Mouse (Mus musculus): ENCODE measurements around the gene Rps18. TPM values are rescaled to one million over a fixed set of nuclear protein-coding genes. Genes with fewer than 3 reads are reported as not detected.

The Rps18 gene
- polyA plus RNA-seq, 1 experiment from 2014 or later: 1,812 TPM

DNA sequence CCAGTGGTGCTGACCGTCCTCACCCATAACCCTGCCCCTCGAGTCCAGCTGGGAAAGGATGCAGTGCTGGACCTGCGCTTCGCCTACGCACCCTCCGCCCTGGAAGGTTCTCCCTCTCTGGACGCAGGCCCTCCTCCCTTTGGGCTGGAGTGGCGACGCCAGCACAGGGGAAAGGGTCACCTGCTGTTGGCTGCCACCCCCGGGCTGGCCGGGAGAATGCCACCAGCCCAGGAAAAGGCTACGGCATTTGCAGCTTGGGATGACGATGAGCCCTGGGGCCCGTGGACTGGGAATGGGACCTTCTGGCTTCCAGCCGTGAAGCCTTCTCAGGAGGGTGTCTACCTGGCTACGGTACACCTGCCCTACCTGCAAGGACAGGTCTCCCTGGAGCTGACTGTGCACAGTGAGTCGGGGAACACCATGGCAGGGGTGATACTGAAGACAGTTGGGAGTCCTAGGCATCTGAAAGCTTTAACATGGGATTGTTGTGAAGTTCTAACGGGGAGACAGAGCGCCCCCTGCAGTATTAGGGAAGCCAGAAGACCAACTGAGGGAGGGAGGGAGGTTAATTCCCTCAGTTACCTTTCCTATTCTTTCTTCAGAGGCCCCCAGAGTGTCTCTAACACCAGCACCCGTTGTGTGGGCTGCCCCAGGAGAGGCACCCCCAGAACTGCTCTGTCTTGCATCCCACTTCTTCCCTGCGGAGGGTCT is 30.2 kb downstream of the Rps18 start:
- Histone ChIP-seq H3K9me3 (no peaks in the 10 kb centered on the region), H3K9ac (no peak overlapping the region), H3K4me3 (replicated peaks) (no peak overlapping the region), H3K36me3 (peaks cover 6% of the 10 kb centered on the region; the same call in 1 of the 2 replicates), H3K27ac (no peak overlapping the region), H3K4me1 (replicated peaks) (peaks cover 14% of the 10 kb centered on the region; the same call in 1 of the 2 replicates), H3K4me2 (replicated peaks) (no peak overlapping the region), H3K27me3 (replicated peaks) (no peaks in the 10 kb centered on the region)
- ATAC-seq: no peak
- WGBS: 83% methylated on average over 21 of the region's 21 CpGs

DNA sequence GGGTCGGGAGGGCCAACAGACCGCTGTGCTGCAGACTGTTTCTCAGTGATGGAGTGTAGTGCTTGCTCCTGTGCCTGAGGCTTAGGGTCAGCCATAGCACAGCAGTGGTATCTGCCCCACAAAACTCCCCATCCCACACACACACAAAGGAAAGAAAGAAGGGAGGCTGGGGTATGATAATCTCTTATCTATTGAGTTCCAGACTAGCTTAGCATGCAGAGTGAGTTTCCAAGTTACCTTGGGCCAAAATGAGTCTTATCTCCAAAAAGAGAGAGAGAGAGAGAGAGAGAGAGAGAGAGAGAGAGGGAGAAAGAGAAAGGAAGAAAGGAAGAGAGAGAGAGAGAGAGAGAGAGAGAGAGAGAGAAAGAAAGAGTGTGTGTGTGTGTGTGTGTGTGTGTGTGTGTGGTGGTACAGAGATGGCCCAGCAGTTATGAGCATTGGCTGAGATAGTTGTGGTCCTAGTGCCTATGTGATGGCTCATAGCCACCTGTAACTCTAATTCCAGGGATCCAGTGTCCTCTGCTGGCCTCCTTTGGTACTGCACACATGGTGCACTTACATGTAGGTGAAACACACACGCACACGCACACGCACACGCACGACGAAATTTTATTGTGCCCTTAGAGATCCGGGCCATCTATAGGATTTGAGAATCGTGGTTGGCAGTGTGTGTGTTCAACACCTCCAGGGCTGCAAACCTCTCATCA is 31.1 kb downstream of the Rps18 start:
- Histone ChIP-seq H3K4me2 (replicated peaks) (no peak overlapping the region), H3K9me3 (no peaks in the 10 kb centered on the region), H3K9ac (no peak overlapping the region), H3K4me1 (replicated peaks) (peaks cover 15% of the 10 kb centered on the region; the same call in 1 of the 2 replicates), H3K27ac (no peak overlapping the region), H3K4me3 (replicated peaks) (no peak overlapping the region), H3K36me3 (peaks cover 6% of the 10 kb centered on the region; the same call in 1 of the 2 replicates), H3K27me3 (replicated peaks) (no peaks in the 10 kb centered on the region)
- no peak for ATAC-seq
- 82% methylated on average over 10 of the region's 10 CpGs for WGBS

DNA sequence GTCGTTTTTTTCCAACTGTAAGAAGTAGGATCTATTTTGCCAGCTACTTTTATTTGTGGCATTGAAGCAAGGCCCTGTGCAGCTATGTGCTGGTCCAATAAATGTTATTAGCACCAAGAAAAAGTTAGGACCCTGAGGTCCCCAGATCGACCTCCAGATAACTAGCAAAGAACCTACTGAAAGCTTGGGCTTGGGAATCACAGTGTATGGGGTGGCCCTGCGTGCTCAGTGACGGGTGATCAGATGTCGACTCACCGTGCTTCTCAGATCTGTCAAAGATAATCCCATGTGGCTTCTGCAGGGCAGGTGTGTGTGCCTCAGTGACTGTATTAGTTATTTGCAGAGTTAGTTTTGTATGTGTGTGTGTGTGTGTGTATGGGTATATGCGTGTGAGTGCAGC is 34.4 kb downstream of the Rps18 start:
- 88% methylated on average over 7 of the region's 7 CpGs for WGBS
- H3K4me1 ChIP-seq (replicated peaks): peaks cover 26% of the 10 kb centered on the region

DNA sequence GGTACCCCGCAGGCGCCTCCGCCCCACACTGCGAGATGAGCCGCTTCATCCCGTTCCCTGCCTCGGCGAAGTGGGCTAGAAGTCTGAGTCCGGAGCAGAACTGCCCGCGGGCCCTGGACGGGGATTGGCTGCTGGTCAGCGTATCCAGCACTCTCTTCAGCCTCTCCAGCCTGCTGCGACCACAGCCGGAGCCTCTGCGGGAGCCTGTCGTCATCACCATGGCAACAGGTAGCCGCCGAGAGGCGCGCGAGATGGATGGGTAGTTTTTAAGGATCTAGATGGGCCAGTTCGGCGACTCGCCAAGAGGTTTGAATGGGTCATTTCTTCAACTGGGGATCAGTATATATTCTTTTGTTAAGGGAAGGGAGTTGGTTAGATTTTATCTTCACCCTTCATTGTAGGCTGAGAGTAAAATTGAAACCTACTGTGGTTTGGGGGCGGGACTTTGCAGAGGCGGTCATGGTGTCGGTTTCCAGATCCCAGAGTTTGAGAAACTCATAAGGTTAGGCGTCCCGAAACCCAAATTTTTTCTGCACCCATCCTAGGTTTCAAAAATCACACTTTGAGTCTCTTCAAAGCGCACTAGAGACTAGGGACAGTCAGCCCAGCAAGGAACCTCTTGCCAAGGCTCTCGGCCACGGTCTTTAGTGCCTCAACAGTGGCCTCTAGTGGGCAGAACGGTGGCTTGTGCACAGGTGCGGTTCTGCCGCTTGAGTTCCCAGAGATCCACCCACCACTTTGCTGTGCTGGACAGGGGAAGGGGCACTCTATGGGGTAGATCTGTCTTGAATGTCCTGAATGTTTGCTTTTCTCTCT is 35.3 kb downstream of the Rps18 start:
- Histone ChIP-seq H3K9ac (peak overlapping the region; percentile 61), H3K36me3 (peaks cover 13% of the 10 kb centered on the region), H3K27ac (peak overlapping the region; percentile 77), H3K4me1 (replicated peaks) (peaks cover 26% of the 10 kb centered on the region), H3K4me2 (replicated peaks) (peak overlapping the region; percentile 98), H3K27me3 (replicated peaks) (no peaks in the 10 kb centered on the region), H3K9me3 (no peaks in the 10 kb centered on the region), H3K4me3 (replicated peaks) (peak overlapping the region; percentile 65)
- under 1% methylated on average over 36 of the region's 36 CpGs for WGBS
- peak; percentile 20; the same call in 1 of the 2 replicates for ATAC-seq

More for the DNA sequence above, 34.4 kb downstream of the Rps18 start:
- no peak for ATAC-seq
- Histone ChIP-seq H3K36me3 (peaks cover 14% of the 10 kb centered on the region), H3K4me2 (replicated peaks) (no peak overlapping the region), H3K9ac (no peak overlapping the region), H3K27ac (no peak overlapping the region), H3K4me3 (replicated peaks) (no peak overlapping the region), H3K27me3 (replicated peaks) (no peaks in the 10 kb centered on the region), H3K9me3 (no peaks in the 10 kb centered on the region)

DNA sequence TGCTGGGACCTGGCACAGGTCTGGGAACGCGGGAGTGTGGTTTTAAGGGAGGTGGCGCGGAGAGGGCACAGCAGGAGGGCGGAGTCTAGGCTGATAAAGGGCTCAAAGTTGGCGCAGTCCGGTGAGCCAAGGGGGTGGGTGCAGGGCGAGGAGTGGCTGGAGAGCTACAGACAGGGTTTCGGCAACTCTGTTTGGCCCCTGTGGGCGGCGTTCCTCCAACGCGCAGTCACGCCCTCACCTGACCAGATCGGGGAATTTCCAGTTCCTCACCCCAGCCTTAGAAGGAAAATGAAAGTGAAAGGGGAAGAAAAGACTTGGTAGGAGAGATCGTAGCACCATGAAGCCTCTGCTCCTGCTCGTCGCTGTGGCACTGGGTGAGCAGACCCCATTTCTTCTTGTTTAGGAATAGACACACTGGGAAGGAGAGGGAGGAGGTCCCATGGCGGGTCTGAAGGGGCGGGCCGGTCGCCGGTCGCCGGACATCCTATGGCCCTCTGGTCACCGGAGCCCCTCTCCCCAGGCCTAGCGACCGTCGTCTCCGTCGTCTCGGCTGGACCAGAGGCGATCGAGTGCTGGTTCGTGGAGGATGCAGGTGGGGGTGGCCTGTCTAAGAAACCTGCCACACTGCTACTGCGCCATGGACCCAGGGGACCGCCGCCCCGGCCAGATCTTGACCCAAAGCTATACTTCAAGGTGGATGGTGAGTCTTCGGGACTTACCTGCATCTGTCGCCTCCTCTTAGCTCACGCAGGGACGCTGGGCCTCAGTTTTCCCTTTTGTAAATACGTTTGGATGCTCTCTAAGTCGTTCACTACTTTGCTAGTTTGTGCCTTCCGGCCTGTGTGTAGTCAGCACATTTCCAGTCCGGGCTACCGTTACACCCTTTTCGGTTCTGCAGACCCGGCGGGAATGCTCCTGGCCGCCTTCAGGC is 36.2 kb downstream of the Rps18 start:
- Histone ChIP-seq H3K9ac (peak overlapping the region; percentile 61), H3K4me2 (replicated peaks) (peak overlapping the region; percentile 98), H3K27me3 (replicated peaks) (no peaks in the 10 kb centered on the region), H3K9me3 (no peaks in the 10 kb centered on the region), H3K36me3 (peaks cover 14% of the 10 kb centered on the region; the same call in 1 of the 2 replicates), H3K4me3 (replicated peaks) (peak overlapping the region; percentile 65), H3K4me1 (replicated peaks) (peaks cover 32% of the 10 kb centered on the region), H3K27ac (peak overlapping the region; percentile 77)
- peak; percentile 55 for ATAC-seq
- under 1% methylated on average over 52 of the region's 52 CpGs for WGBS

DNA sequence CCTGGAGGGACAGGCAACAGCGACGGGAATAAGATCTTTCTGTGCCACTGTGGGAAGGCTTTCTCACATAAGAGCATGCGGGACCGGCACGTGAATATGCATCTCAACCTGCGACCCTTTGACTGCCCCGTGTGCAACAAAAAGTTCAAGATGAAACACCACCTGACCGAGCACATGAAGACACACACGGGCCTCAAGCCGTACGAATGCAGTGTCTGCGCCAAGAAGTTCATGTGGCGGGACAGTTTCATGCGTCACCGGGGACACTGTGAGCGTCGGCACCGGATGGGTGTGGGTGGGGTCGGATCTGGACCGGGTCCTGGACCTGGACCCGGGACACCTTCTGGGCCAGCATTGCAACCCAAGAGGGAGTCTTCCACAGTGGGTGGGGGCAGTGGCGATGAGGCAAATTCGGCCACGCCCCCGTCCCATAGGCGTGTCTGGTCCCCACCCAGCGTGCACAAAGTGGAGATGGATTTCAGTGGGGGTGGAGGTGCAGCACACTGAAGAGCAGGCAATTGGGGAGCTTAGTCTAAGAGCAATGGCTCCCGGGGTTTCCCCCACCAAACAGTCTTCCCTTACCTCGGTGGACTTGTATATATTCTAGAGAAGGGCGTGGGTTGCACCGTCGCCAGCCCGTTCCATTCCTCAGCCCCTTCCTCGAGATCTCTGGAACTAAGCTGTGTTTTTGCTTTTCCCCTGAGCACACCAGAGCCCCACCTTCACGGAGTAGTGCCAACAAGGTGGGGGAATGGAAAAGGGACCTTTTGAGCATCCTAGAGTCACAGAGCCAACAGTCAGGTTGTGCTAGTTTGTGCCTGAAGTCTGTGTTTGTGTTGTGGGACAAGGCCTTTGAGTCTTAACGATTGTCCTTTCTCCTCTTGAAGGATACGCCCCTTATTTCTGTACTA is 37.3 kb downstream of the Rps18 start:
- H3K4me2 ChIP-seq (replicated peaks): peak overlapping the region; percentile 98
- H3K27me3 ChIP-seq (replicated peaks): no peaks in the 10 kb centered on the region
- peaks cover 23% of the 10 kb centered on the region for H3K36me3 ChIP-seq
- H3K9ac ChIP-seq: peak overlapping the region; percentile 61; the same call in 1 of the 2 replicates
- H3K4me3 ChIP-seq (replicated peaks): peak overlapping the region; percentile 65; the same call in 1 of the 2 replicates
- H3K27ac ChIP-seq: peak overlapping the region; percentile 77
- 60% methylated on average over 37 of the region's 37 CpGs for WGBS
- peaks cover 33% of the 10 kb centered on the region for H3K4me1 ChIP-seq (replicated peaks)
- ATAC-seq: no peak
- no peaks in the 10 kb centered on the region for H3K9me3 ChIP-seq

DNA sequence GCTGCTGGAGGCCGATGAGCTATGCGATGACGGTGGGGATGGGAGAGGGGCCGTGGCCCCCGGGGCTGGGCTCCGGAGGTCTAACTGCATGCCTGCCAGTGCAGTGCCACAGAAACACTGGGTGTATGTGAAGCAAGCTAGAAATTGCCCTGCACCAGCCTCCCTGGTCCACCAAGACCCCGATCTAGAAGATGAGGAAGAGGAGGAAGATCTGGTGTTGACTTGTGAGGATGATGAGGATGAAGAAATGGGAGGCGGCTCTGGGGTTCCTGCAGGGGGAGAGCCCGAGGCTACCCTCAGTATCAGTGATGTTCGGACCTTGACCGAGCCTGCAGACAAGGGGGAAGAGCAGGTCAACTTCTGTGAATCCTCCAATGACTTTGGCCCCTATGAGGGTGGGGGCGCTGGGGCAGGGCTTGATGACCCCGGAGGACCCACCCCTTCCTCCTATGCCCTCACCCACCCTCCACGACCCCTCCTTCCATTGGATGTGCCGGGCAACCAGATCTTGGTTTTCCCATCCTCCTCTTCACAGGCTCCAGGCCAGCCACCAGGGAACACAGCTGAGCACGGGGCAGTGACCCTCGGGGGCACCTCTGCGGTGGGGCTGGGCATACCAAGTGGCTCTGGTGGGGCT is 38.0 kb downstream of the Rps18 start:
- no peak overlapping the region for H3K27ac ChIP-seq
- H3K4me3 ChIP-seq (replicated peaks): no peak overlapping the region
- no peak for ATAC-seq
- H3K4me2 ChIP-seq (replicated peaks): 0 out of 2 replicates have a peak overlapping the region, but pooled peaks have one; percentile 77
- peaks cover 33% of the 10 kb centered on the region for H3K4me1 ChIP-seq (replicated peaks)
- H3K27me3 ChIP-seq (replicated peaks): no peaks in the 10 kb centered on the region
- 81% methylated on average over 18 of the region's 18 CpGs for WGBS
- peaks cover 29% of the 10 kb centered on the region for H3K36me3 ChIP-seq
- no peaks in the 10 kb centered on the region for H3K9me3 ChIP-seq
- H3K9ac ChIP-seq: no peak overlapping the region

DNA sequence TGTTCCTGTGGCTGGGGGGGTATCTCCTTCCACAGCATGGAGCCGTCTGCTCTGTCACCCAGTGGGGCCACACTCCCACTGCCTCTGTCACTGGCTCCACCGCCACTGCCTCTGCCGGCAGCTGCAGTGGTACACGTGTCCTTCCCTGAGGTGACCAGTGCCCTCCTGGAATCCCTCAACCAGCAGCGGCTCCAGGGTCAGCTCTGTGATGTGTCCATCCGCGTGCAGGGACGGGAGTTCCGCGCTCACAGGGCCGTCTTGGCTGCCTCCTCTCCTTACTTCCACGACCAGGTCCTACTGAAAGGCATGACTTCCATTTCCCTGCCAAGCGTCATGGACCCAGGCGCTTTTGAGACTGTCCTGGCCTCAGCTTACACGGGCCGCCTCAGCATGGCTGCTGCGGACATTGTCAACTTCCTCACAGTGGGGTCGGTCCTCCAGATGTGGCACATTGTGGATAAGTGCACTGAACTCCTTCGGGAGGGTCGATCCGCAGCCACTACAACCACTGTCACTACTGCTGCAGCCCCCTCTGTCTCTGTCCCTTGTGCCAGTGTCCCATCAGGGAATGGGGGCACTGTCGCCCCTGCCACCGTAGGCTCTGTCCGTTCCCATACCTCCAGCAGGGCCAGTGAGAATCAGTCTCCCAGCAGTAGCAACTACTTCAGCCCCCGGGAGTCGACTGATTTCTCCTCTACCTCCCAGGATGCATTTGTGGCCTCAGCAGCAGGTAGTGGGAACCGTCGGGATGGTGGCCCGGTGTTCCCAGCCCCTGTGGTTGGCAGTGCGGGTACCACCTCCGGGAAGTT is 38.8 kb downstream of the Rps18 start:
- H3K4me3 ChIP-seq (replicated peaks): peak overlapping the region; percentile 57
- H3K9ac ChIP-seq: peak overlapping the region; percentile 53
- 74% methylated on average over 31 of the region's 31 CpGs for WGBS

DNA sequence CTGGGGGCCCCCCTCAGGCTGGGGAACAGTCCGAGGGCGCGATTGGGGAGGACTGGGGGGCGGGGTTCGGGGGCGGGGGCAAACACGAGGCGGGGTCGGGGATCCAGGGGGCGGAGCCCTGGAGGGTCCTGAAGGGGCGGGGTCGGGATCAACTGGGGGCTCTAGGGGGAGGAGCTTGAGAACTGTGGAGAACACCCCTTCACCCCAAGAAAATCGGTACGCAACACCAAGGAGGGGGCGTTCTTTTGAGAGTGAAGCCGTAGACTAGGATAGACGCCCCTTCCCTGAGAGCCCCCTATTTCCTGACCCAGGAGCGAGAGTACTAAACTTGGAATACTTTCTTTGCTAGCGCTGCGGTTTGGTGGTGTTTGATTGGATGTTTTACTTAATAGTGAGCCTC is 39.5 kb downstream of the Rps18 start:
- Histone ChIP-seq H3K36me3 (peaks cover 42% of the 10 kb centered on the region), H3K9me3 (no peaks in the 10 kb centered on the region), H3K4me2 (replicated peaks) (peak overlapping the region; percentile 77), H3K4me1 (replicated peaks) (peaks cover 34% of the 10 kb centered on the region), H3K4me3 (replicated peaks) (peak overlapping the region; percentile 57), H3K9ac (peak overlapping the region; percentile 53), H3K27ac (peak overlapping the region; percentile 83), H3K27me3 (replicated peaks) (no peaks in the 10 kb centered on the region)
- WGBS: 2% methylated on average over 20 of the region's 20 CpGs
- ATAC-seq: peak; percentile 13

More for the DNA sequence above, 38.8 kb downstream of the Rps18 start:
- no peaks in the 10 kb centered on the region for H3K27me3 ChIP-seq (replicated peaks)
- H3K4me1 ChIP-seq (replicated peaks): peaks cover 33% of the 10 kb centered on the region
- no peaks in the 10 kb centered on the region for H3K9me3 ChIP-seq
- H3K27ac ChIP-seq: no peak overlapping the region
- H3K36me3 ChIP-seq: peaks cover 35% of the 10 kb centered on the region
- peak overlapping the region; percentile 77 for H3K4me2 ChIP-seq (replicated peaks)
- ATAC-seq: no peak

Measured in intestine, embryonic 15.5 days (tissue).